Mouse (Mus musculus) megakaryocyte progenitor cell, adult 5-6 weeks (primary cell): ENCODE data around the gene Arhgap10. TPM values are rescaled to one million over a fixed set of nuclear protein-coding genes. Genes with fewer than 3 reads are reported as not detected.
A peak's percentile ranks its signal among the peaks of the same experiment; 100 is the strongest.

Experiments
- ATAC-seq: replicated peaks from 2 replicates; pipeline ENCODE4 v1.8.0; 2016; ENCODE audit warnings: mild to moderate bottlenecking, moderate TSS enrichment, inconsistent platforms; ENCODE audit not compliant: poor library complexity
- total RNA-seq, 2 experiments: library from RNA; stranded (forward) in 1 of 2; stranded (reverse) in 1 of 2; fragments of 157-497, 149-512 nt in 1 of 2; fragments of 200-1000 nt in 1 of 2; gene quantifications; 2 replicates each; pipeline versions ENCODE4 v1.2.3 to v1.2.4; 2015 to 2017

Arhgap10 gene
- total RNA-seq, 2 experiments from 2014 or later, result 6.6 to 12.2 TPM

DNA sequence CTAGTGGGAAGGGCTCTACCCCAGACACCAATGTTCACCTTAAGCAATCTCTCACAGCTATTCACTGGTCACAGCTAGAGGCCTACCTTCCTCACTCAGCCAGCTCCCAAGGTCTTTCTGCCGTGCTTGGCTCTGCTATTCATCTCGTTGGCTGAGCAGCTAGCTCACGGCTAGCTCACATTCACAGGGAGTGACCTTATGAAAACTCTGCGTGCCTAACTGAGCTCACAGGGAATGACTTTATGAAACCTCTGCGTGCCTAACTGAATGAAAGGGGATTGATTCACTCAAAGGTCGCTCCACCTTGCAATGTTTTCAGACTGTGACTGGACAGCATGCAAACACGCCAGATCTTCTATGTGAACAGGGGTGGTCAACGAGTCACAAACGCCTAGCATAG, 107.4 kb downstream of the Arhgap10 start:
- ATAC-seq, result no peak

DNA sequence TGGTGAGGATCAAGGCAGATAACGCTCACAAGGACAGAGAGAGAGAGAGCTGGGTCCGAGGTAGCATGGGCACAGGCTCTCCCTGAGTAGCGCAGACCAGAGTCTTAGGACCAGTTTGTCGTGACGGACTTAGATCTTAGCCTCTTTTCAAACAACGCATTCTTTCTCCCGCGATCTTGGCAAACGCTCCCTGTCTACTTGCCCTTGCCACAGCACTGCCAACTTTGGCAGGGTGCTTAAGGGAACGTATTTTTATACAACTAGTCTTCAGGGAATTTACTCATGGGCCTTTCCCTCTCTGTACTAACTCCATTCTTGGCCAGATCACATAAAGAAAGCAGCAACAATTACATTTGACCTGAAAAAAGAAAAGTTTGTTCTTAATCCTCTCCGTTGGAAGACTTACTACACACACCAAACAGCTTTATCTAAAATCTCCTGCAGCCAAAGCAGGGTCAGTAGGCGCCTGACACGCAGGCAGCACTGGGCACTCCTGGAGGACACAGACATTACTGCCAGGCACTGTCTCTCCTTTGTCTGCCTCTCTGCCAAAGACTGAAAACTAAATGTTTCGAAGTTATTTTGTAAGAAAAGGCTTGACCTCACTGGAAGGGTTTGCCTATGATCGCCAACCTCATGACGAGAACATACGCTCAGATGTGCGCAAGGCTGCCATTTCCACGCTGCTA, 109.1 kb downstream of the Arhgap10 start:
- ATAC-seq, result no peak

DNA sequence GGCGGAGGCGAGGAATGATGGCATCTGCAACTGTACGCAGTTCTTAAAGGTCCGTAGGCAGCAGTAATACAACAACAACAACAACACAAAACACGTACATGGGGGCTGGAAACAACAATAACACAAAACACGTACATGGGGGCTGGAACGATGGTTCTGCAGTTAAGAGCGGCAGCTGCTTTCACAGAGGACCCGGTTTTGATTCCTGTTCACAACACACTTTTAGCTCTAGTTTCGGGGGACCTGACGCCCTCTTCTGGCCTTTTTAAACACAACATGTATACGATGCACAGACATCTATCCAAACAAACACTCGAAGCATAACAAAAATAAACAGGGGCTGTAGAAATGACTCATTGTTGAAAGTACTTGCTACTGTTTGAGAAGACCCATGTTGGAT, 110.9 kb downstream of the Arhgap10 start:
- ATAC-seq, result 0 out of 2 replicates have a peak, but pooled peaks have one; percentile 20

DNA sequence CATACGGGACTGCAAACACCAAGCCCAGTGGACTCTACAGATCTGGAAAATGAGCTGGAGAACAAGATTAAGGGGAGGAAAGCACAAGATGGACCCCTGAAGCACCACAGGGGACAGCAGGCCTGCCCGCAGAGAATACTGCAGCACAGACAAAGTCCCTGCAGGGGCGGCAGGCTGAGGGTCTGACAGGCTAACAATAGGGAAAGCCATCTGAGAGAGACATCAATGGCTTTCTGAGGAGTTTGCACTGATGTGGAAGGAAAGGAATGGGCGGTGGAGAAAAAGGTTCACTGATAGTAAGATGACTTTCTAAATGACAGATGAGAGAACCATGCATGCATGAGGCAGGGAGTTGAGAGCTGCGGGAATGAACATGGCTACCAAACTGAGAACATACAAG, 111.3 kb downstream of the Arhgap10 start:
- ATAC-seq, result no peak

DNA sequence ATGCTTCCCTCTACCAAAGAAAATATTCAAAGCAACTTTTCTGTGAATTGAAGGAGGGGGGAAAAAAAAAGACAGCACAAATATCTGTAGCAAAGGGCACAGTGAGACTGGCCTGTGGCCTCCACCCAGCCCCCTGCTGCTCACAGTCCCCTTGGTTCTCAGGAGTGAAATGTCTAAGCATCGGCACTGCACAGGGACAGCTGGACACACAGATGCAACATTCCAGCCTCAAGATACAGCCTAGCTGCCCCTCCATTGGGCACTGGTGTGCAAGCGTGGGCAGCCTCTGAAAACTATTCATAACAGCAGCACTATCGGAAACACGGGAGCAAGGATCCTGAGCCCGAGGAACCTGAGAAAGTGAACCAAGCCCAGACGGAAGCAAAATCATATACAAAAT, 113.7 kb downstream of the Arhgap10 start:
- ATAC-seq, result no peak

DNA sequence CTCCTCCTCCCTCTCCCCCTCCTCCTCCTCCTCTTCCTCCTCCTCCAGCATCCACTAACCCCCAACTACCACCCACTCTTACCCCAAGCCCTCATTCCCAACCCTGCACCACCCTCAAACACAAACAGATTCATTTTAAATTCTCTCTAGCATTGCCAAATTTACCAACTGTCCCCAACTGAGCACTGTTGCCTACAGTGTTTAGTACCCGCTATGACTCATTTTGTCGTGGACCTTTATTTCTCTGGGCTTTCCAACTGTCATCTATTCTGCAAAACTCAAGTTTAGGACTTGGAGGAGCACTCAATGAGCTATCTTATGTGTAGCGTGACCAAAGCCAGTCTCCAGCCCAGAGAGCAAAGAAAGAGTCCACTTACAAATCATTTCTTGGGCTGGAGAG, 115.8 kb downstream of the Arhgap10 start:
- no peak for ATAC-seq

DNA sequence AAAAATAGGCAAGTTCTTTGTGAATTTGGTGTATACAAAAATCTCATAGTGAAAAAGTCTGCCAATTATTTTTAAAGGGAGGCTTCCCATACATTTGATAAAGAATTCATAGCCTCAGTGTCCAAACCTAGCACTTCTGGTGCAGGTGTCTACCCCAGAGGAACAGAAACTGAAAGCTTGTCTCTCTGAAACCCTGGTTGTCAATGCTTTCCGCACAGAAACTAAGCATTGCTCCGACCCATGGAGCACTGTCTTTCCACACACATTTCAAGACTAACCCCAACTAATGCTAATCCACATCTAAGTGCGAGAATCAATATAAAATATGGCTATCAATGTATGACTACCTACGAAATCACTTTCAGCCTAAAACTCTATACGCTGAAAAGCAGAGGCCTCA, 116.6 kb downstream of the Arhgap10 start:
- no peak for ATAC-seq

DNA sequence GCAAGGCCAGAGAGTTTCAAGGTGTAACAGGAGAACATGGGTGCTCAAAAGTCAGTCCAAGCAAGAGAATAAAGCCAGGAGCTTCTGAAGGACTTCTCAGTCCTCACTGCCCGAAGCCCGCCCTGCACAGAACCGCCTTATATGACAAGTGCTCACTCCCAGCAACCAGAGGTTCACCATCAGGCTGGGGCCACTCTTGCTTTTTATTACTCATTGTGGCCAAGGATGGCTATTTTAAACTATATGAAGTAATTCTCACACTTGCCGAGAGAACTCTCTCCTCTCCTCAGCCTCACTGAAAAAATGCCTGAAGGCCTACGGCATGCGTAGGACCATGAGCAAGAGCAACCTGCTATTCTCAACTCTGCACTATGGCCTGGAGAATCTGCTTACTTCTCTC, 133.7 kb downstream of the Arhgap10 start:
- ATAC-seq, result no peak

DNA sequence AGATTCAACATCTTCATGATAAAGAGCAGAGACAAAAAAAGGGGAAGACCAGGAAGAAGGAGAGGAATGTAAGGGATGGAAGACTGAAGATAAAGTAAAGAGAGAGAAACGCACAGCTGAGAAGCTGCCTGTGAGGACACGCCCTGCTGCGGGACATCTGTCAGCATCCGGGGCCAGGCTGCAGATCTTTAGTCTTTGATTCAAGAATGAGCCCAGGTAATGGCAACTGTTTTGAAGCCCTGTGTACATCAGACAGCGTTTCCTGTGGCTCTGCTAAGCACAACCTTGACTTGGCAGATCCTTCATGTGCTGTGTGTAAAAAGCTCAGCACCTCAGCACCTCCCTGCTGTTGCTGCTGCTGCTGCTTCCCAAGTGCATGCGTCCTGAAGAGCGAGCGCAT, 134.1 kb downstream of the Arhgap10 start:
- no peak for ATAC-seq

DNA sequence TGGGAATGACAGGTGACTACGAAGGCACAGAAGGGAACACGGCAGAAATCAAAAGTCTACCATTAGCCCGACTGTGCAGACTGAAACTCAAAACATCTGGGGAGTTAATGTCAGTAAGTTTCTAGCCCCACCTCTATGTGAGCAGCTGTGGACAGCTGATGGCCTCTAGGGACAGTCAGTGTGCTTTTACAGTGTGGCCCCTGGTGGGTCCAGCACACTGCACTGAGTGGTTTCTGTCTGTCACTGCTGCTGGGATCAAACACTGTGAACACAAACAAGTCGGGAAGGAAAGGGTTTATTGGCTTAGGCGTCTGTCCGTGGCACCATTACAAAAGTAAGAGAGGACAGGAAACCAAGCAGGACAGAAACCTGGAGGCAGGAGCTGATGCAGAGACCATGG, 136.9 kb downstream of the Arhgap10 start:
- no peak for ATAC-seq

DNA sequence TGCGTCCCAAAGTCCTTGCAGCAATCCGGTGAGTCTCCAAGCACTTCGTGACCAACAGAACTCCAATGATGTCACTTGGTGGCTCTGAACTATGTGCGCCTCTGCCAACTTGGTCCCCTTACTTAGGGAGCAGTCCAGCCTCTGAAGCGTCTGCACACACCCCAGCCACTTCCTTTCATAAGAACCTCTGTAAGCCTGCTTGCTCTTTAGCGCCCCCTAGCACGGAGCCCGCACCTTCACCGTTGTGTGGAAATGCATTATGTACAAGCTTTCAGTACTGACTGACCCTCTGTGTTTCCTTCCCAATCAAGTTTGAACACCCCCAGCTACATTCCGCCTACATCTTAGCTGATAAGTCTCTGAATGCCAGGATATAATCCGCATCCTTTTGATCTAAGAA, 138.5 kb downstream of the Arhgap10 start:
- ATAC-seq, result peak; percentile 78

DNA sequence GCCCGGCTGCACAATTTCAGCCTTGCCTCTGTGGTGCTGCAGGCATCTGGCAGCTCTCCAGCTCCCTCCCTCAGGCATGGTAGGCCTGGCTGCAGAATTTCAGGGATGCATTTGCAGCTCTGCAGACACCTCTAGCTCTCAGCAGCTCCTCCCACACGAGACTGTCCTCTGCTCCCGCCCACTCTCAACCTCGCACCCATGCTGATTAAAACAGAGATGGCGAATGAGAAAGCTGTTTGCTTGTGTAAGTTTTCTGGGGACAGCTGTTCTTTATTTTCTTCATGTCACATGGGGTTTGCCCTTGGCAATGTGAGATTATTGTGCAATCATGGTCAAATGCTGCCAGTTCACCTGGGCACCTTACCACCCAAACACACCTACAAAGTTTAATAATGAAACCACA, 141.3 kb downstream of the Arhgap10 start:
- no peak for ATAC-seq

DNA sequence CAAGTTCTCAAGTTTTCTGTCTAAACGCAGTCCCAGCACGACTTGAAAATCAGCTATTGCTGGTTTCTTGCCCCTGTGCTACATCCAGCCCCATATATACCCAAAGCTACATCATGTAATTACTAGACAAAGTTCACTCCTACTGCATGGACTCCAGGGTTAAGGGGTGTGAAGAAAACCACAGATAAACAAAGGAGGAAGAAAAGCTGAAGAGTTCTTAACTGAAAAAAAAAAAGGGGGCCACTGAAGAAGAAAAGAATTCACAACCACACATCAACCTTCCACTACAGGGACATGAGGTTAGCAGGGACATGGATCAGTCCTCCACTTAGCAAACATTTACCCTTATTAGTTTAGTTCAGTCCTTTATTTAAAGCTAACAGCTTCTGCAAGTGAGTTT, 141.8 kb downstream of the Arhgap10 start:
- ATAC-seq, result no peak

DNA sequence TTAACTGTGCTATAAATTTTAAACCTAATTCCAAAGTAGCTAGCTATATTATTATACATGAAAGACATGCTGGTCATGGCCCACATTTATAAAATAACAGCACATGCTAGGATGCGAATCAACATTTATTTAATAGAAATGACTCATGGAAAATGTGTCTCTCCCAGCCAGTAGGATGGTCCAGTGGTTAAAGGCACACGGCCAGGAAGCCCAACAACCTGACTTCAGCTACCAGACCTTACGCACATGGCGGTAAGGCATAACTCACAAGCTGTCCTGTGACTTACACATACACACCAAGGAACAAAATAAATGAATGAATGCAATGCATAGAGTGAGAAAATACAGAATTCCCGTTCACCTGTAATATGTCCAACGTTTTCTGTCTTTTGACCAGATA, 146.7 kb downstream of the Arhgap10 start:
- no peak for ATAC-seq

DNA sequence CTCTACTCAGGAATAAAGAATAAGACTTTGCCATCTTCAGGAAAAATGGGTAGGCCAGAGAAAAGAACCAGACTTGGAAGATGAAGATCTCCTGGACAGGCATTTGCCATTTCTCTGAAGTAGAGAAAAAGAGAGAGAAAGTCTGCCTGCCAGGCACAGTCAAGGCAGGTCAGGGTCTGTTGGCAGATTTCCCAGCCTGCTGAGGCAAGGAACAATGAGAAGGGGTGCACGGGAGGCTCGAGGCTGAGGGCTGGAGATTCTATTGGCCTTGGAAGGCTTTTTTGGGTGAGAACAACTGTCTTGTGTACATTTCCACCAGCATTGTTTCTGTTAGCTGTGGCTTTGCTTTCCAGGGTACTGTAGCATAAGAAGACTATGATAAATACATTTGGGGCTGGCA, 147.4 kb downstream of the Arhgap10 start:
- no peak for ATAC-seq

DNA sequence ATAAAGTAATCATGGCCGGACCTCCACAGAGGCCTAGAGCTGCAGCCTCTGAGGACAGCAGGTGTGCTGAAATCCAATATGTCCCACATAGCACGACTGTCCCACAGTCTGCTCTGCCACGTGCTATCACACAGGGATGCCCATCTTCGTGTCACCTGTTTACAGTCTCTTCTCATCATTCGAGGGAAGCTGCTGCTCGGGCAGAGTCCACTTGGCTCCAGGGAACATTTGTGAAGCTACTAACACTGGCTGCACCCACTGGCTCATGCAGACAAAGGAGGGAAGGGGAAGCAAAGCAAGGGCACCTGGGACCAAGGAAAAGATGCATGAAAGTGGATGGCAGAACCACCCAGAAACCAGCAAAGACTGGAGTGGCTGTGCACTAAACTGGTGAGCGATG, 148.1 kb downstream of the Arhgap10 start:
- ATAC-seq, result no peak

DNA sequence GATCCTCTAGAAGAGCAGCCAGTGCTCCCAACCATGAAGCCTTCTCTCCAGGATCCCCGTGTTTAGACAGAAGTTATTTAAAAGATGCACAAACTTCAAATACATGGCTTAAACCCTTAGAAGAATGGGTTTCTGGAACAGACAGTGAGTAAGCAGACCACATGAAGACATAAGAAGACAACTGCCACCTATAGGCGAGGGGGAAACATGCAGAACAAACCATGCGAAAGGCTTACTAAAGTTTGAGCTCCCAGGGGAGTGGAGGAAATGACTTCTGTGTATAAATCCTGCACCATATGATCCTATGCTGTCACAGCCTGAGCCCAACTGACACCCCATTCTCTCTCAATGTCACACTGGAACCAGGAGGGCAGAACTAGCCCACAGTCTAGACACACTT, 150.7 kb downstream of the Arhgap10 start:
- ATAC-seq, result peak; percentile 57

DNA sequence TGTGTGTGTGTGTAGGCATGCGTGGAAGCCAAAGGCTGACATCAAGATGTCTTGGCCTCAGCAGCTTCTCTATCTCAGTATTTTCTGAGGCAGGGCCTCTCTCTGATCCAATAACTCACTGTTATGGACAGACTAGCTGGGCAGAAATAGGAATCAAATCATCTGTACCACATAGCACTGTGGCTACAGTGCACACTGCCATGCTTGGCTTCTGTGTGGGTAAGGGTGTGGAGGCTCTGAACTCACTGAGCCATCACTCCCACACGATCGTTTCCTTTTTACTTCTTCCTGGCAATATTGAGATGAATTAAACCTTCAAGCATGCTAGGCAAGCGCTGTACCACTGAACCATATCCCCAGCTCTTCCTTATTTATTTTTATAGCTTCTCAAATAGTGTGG, 151.3 kb downstream of the Arhgap10 start:
- ATAC-seq, result no peak

DNA sequence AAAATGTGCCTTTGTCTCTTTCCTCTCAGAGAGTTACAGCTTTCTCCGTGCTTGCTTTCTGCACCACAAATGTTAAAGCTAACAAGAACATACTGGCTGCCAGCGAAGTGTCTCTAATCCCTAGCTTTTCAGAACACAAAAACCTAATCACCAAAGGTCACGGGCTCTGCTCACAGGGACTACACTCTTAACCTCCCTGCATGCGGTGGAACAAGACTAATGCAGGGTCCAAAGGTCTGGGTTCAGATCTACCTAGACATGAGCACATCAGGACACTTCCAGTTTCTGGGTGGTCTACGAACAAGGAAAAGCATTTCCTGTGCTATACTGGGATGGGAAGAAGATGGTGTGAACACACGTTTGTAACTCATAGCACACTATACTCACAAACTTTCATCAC, 151.8 kb downstream of the Arhgap10 start:
- ATAC-seq, result no peak

DNA sequence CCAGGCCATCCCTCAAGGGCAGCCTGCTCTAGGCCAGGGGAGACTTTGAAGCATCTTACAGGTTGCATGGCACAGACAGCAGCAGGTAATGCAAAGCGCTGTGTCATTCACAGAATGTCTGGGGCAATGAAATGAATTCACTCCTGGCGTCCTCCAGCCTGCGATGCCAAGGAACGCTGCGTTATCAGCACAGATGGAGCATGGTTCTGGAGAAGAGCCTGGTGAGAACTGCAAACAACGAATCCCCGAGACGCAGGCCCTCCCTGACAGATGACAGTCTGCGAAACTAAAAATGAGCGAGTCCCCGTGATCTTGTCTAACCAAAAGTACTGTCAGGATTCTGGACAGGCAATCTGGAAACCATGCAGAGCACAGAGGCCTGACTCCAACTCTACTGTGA, 153.3 kb downstream of the Arhgap10 start:
- no peak for ATAC-seq

DNA sequence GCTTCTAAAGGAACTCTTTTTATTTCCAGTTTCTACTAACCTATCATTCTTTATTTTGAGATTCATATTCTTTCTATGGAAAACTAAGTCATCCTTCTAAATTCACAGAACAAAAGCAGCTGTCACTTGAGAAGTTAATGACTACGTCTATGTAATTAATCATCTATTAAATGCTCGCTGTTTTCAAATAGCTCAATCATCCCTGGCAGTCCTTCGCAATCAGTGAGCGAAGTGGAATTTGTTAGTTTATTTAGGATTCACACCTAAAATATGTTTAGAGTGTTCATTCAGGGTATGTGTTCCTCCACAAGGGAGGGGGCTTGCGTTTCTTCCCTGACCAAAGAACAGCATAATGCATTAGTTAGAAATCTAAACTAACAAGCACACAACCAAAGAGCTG, 156.9 kb downstream of the Arhgap10 start:
- ATAC-seq, result no peak

DNA sequence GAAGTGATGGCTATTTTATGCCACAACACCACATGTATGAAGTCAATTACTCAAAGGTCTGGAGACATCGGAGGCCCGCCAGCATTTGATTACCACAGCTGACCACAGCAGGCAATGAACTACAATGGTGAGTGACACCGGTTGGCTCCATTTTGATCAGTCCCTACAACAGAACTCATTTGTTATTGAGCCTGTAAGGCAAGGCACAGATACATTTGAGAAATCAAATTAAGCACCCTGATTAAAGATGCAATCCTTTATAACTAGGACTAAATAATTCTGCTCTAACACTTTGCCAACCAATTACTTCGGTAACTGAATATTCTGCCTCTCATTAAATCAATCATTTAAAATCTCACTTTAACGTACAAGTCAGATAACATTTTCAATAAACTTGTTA, 157.3 kb downstream of the Arhgap10 start:
- no peak for ATAC-seq

DNA sequence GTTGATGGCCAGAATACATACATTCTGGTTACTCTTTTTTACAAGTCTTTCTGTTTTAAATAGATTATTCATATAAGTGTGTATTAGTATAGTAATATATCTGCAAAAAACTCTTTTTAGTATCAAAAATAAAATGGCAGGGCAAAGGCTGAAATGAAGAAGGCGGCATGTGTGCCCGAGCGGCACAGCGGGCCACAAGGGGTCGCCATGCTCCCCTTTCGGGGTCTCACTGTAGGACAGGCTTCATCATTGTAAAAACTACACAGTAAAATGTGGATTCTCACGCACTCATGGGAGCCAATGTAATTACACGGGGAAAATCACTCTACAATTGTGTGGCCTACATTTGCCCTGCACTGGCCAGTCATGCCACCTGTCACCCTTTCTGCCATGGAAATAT, 160.6 kb downstream of the Arhgap10 start:
- ATAC-seq, result no peak
